Mouse (Mus musculus) regulatory T cell (primary cell): Measurements from ENCODE around the gene Prr12.

Source experiments
- in situ Hi-C: fragments of 300-600 bp; cut with MboI, MseI; formaldehyde crosslinking; loops from one replicate; pipeline ENCODE4 v1.15.1; 2025; ENCODE audit warnings: high pct_unique_total_duplicates

Gene Prr12

GRCm38 (mm10) chr7:45051601-45051974 lies 1.1 kb downstream of the Prr12 start:
- in situ Hi-C loops: no loop called here

GRCm38 (mm10) chr7:45050945-45051600 lies 1.6 kb downstream of the Prr12 start:
- in situ Hi-C loops: no loop called here

DNA sequence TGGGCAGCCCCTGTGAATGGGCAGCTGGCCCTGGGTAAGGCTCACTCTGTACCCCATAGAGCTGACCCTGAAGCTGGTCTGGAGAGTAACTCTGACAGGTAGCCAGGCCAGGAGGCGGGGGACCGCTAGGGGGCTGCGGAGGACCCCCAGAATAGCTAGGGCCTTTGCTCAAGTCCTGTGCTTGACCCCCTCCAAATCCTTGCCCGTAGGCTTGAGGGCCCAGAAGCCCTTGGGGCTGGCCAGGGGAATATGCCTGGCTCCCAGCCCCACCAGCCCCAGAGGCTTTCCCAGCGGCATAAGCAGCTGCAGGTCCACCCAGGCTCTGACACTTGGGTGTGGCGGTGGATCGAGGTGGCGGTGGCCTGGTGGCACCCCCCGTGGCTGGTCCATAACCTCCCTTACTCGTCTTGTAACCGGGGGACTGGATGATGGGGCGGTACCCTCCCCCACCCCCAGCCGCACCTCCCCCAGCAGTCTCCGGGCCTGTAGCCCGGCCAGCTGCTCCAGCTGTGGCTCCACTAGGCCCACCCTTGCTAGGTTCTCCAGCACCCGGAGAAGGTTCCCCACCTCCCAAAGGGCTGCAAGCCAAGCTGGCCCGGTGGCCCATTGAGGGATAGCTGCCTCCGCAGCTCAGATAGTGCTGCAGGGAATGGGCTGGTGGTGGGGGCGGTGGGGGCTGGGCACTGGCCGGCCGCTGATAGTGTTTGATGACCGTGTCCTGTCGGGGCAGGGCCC lies 3.6 kb downstream of the Prr12 start:
- in situ Hi-C loops: no loop called here

DNA sequence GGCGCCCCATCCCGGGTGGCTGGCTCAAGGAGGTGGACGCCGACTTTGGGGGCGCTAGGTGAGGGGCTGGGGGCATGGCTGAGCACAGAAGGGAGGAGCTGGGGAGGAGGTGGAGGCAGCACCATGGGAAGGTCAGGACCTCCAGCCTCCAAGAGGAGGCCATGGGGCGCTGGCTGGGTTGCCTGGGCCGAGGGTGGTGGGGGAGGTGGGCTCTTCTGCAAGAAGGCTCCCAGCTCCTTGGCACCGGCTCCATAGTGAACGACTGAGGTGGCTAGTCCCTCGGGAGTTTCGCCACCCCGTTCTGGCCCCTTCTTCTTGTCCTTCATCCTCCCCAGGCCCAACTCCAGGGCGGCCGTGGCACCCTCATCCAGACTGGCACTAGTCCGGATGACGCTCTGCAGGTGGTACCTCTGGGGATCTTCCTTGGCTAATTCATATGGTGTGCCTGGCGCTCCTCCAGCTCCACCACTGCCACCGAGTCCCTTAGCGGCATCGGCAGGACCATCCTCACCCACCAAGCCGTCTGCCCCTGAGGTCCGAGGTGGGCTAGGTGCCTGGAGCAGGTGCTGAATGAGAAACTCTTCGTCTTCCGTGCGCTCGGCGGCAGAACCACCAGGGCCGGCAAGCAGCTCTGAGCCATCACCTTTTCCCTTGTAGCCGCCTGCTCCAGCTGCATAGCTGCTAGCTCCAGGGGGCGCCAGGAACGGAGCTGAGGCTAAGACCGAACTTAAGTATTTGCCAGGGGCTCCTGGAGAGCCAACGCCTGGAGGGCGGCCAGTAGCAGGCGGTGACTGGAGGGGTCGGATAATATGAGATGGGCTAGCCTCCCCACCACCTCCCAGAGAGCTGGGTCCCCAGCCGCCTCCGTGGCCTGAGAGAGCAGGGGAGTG lies 4.4 kb downstream of the Prr12 start:
- in situ Hi-C loops: no loop called here

GRCm38 (mm10) chr7:45047491-45047890 lies 5.2 kb downstream of the Prr12 start:
- in situ Hi-C loops: no loop called here

DNA sequence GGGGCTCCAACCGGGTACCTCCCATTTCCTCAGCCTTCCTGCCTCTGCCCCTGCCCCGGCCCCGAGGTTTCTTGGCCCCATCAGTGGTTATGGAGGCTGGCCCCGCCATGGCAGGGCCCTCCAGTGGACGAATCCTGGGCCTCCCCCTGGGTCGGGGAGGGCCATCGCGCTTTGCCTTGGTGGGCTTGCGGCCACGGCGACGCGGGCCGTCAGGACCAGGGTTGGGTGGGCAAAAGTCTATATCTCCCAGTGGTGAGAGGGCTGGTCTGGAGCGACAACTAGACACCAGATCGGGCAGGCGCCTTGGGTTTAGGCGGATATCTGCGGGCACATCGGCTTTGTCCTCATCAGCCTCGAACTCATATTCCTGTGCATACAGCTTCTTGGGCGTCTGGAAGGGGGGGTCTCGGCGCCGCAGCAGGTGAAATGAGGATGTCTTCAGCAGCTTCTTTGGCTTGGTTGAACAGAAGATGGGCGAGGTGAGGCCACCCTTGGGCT lies 5.8 kb downstream of the Prr12 start:
- in situ Hi-C loops: no loop called here

GRCm38 (mm10) chr7:45045741-45046140 lies 6.9 kb downstream of the Prr12 start:
- in situ Hi-C loops: no loop called here

GRCm38 (mm10) chr7:45043307-45043706 lies 9.4 kb downstream of the Prr12 start:
- in situ Hi-C loops: no loop called here

DNA sequence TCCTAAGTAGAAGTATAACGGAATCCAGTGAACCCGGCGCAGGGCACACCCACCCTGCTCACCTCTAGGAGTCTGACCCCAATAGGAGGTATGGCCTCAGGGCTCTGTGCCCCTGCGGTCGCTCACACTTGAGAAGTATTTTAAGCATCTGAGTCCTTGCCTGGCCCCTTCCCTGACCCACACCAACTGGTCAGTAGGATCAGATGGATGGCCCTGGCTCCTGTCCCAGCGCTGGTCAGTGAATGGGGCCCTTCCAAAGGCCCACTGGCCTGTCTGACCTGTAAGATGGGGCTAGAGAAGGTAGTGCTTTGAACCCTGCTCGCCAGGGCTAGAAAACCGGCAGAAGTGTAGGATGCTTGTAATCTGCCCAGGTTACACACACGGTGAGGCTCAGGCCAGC lies 11.8 kb downstream of the Prr12 start:
- in situ Hi-C loops: no loop called here

GRCm38 (mm10) chr7:45038411-45038810 lies 14.3 kb downstream of the Prr12 start:
- in situ Hi-C loops: loop anchor here (5.0 kb wide), 1 partner anchor 34 kb away; no protein-coding TSS in a partner anchor

DNA sequence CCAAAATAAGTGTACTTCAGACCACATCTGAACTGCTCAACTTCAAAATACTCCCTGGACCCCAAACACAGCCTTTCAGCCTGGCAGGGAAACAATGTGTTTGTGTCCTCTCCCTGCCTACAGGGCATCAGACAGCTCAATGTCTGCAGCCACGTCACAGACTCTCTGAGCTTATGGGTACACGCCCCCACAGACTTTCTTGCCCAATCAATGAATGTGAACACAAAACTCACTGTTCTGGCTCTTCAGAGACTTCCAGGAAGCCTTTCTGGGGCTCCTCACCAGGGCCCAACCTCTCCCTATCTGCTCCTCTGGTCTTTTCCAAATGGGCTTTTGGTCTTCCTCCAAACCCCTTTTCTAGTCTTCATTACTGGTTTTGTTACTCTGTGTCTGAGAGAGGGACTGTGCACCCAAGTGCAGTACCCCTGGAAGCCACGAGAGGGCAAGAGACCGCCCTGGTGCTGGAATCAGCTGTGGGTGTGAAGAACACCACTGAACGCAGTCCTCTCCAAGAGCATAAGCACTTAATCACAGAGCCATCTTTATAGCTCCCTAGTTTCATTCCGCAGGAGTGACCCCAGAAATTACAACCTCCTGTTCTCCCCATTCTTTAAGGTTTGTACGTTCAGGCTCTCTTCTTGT lies 14.8 kb downstream of the Prr12 start:
- in situ Hi-C loops: loop anchor here (5.0 kb wide), 1 partner anchor 34 kb away; no protein-coding TSS in a partner anchor

DNA sequence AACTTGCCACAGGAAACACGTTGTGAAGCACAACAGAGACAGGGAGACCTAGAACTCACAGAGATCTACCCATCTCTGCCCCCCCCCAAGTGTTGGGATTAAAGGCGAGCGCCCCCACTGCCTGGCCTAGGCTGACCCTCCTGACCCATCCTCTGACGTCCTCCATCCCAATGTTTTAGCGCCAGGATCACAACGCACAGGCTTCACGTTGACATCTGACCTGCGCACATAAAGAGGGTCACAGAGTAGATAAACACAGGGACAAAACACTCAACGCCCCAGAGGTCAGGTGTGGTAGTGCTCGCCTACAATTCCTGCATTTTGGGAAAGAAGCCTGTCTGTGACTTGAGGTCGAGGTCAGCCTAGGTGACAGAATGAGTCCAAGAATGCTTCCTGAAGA lies 16.0 kb downstream of the Prr12 start:
- in situ Hi-C loops: loop anchor here (5.0 kb wide), 1 partner anchor 36 kb away; no protein-coding TSS in a partner anchor

DNA sequence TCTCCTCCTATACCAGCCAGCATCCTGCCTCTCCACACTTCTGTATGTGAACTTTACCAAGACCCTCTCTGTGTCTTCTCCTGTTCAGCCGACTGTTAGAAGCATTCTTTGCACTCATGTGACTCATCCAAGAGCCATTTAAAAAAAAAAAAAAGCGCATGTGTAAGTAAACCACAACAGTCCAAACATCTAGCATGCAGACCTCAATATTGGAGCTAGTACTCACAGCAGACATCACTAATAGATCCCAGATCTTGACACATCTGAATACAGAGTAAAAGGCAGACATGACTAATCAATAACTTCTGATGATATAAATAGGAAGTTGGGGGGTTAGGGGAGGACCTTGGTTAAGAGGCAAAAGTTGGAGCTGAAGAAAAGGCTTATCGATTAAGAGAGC lies 17.1 kb downstream of the Prr12 start:
- in situ Hi-C loops: loop anchor here (5.0 kb wide), 1 partner anchor 37 kb away; no protein-coding TSS in a partner anchor

DNA sequence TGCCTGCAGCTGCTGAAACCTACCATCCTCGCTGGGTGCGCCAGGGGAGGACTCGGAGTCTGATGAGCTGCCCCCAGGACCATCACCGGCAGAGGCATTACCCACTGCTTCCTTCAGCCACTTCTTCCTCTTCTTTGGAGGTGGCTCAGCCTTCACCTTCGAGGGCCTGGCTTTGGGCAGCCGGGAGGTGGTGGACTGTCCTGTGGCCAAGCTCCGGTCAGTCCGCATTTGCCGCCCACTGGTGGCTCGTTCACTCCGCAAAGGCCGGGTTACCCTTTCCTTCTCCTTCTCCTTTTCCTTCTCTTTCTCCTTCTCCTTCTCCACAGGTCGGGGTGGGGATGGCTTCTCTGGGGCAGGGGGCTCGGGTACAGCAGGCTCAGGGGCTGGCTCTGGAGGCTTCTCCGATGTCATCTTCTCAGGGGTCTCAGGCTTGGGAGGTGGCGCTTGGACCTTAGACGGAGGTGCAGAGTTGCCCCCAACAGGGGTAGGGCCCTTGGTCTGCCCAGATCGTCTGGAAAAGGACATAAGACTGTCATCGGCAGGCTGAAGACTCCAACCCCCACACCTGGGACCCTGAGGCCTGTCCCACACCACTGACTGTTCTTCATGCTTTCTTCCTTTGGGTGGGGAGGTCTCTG lies 18.8 kb downstream of the Prr12 start:
- in situ Hi-C loops: no loop called here

GRCm38 (mm10) chr7:45030857-45031256 lies 21.8 kb downstream of the Prr12 start:
- in situ Hi-C loops: no loop called here

DNA sequence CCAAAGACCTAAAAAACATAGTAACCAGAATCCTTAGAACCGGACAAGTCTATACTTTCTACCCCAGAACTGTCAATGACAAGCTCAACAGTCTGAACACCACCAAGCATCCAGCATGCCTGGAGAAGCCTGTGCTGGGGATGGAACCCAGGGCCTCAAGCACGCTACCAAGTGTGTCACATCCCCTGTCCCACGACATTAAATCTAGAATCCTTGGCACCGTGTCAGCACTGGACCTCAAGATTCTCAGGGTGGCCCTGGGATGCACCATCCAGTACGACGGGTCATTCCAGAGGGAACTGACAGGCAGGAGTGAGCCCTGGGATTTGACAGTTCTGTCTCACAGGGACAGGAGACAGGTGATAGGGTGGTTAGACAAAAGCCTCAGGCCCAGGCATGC lies 22.7 kb downstream of the Prr12 start:
- in situ Hi-C loops: no loop called here

DNA sequence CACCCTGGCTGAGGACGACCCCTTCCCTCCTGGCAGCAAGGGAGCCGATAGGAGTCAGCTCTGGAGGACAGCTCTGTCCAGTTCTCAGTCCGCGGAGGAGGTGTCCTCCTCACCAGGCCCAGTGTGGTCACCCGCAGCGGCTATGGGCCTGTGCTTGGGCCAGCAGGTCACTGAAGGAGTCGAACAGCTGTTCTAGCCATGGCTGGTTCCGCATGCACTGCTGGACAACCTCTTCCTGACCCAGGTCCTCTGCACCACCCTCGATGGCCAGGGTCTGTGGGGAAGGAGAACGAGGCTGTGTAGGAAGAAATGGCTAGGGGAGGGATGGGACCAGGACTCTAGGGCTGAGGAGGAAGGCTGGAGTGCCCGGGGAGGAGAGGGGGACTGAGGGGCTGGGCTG lies 24.3 kb downstream of the Prr12 start:
- in situ Hi-C loops: no loop called here

DNA sequence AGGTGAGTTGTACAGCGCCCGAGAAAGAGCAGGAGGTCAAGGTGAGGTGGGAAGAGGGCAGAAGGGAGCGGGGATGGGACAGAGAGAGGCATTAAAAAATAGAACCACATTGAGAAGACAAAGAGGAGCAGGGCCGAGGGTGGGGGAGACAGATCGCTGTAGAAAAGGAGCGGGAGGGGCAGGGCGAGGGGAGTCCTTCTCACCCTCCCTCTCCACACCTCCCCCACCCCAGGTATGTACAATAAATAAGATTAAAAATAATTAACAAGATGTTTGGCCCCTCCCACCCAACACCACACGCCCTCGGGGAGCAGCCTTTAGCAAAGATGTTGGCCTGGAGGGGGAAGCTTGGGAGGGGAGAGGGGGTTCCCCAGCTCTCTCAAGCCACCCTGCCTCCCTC lies 24.9 kb downstream of the Prr12 start:
- in situ Hi-C loops: no loop called here

GRCm38 (mm10) chr7:45026256-45026655 lies 26.4 kb downstream of the Prr12 start:
- in situ Hi-C loops: no loop called here

GRCm38 (mm10) chr7:45025601-45026220 lies 27.0 kb downstream of the Prr12 start:
- in situ Hi-C loops: no loop called here
